Mouse (Mus musculus) adipocyte (in vitro differentiated cells): ENCODE measurements around the gene Eif4g3.

Experiments
- DNase-seq: peaks from one replicate; pipeline ENCODE4 v3.0.0-alpha.2; 2016; ENCODE audit warnings: low spot score

Gene Eif4g3

GRCm38 (mm10) chr4:138063372-138064265 lies 70.8 kb downstream of the Eif4g3 start:
- DNase-seq: no peak

- no peak for DNase-seq
These were observed 72.2 kb downstream of the Eif4g3 start for GRCm38 (mm10) chr4:138064882-138065592.

GRCm38 (mm10) chr4:138065593-138066169 lies 72.9 kb downstream of the Eif4g3 start:
- peak; percentile 6 for DNase-seq

- DNase-seq: no peak
These were observed 73.6 kb downstream of the Eif4g3 start for GRCm38 (mm10) chr4:138066421-138066820.

- DNase-seq: no peak
These were observed 75.0 kb downstream of the Eif4g3 start for GRCm38 (mm10) chr4:138067858-138068257.

- peak; percentile 7 for DNase-seq
These were observed 75.8 kb downstream of the Eif4g3 start for GRCm38 (mm10) chr4:138068598-138068997.

GRCm38 (mm10) chr4:138069371-138069770 lies 76.5 kb downstream of the Eif4g3 start:
- DNase-seq: no peak

GRCm38 (mm10) chr4:138071497-138071896 lies 78.7 kb downstream of the Eif4g3 start:
- DNase-seq: no peak

- no peak for DNase-seq
These were observed 80.3 kb downstream of the Eif4g3 start for GRCm38 (mm10) chr4:138073086-138073485.

- no peak for DNase-seq
These were observed 80.7 kb downstream of the Eif4g3 start for GRCm38 (mm10) chr4:138073531-138073930.

GRCm38 (mm10) chr4:138074896-138075584 lies 82.2 kb downstream of the Eif4g3 start:
- no peak for DNase-seq

- no peak for DNase-seq
These were observed 85.0 kb downstream of the Eif4g3 start for GRCm38 (mm10) chr4:138077663-138078295.

GRCm38 (mm10) chr4:138079234-138079633 lies 86.4 kb downstream of the Eif4g3 start:
- no peak for DNase-seq

- DNase-seq: no peak
These were observed 89.6 kb downstream of the Eif4g3 start for GRCm38 (mm10) chr4:138082466-138082865.

GRCm38 (mm10) chr4:138084103-138084502 lies 91.3 kb downstream of the Eif4g3 start:
- no peak for DNase-seq

- no peak for DNase-seq
These were observed 92.2 kb downstream of the Eif4g3 start for GRCm38 (mm10) chr4:138084851-138085573.

GRCm38 (mm10) chr4:138086949-138087348 lies 94.1 kb downstream of the Eif4g3 start:
- DNase-seq: no peak

- peak; percentile 10 for DNase-seq
These were observed 96.7 kb downstream of the Eif4g3 start for GRCm38 (mm10) chr4:138089512-138089911.

GRCm38 (mm10) chr4:138091562-138092194 lies 98.9 kb downstream of the Eif4g3 start:
- no peak for DNase-seq

GRCm38 (mm10) chr4:138100456-138100855 lies 107.6 kb downstream of the Eif4g3 start:
- no peak for DNase-seq
